In genomic region chr5:90931911-90932310, GRCm38 (mm10) we compare ENCODE assay signal across 9 mouse cellular contexts. TPM values are rescaled to one million over a fixed set of nuclear protein-coding genes. Genes with fewer than 3 reads are reported as not detected.
DNase-seq lines count a peak whose midpoint lies in the region; ATAC-seq and TF ChIP-seq lines count a peak whose summit lies in the region.
"Had no signal": no experiment of that assay in that cellular context is flagged by ENCODE, and none has a peak within 500 bp of the region (broad histone marks: within the 10 kb centered on the region; RNA-seq: fewer than 3 reads in every experiment).

No protein-coding gene starts in this region.

- peak overlapping the region; percentile 64 for H3K4me2 ChIP-seq in forebrain, embryonic 13.5 days
- peak overlapping the region; percentile 77 for H3K4me2 ChIP-seq in liver, postnatal 0 days (ENCODE audit: low read depth, low read length)

- WGBS in heart, embryonic 10.5 days = 9% methylated on average over 6 of the region's 6 CpGs
- WGBS in forebrain, embryonic 13.5 days = 2% methylated on average over 6 of the region's 6 CpGs
- WGBS in liver, postnatal 0 days (ENCODE audit: insufficient replicate concordance) = 20% methylated on average over 6 of the region's 6 CpGs

- peak overlapping the region; percentile 91 for H3K4me3 ChIP-seq in heart, embryonic 10.5 days
- H3K4me3 ChIP-seq in E14TG2a.4 (replicated peaks; ENCODE audit: low read length) = peak overlapping the region; percentile 75
- H3K4me3 ChIP-seq in forebrain, embryonic 13.5 days = peak overlapping the region; percentile 65
- H3K4me3 ChIP-seq in liver, postnatal 0 days (ENCODE audit: low read depth, low read length) = peak overlapping the region; percentile 64

- no peaks in the 10 kb centered on the region for H3K9me3 ChIP-seq in heart, embryonic 10.5 days
- H3K9me3 ChIP-seq in E14TG2a.4 (ENCODE audit: low read length) = no peaks in the 10 kb centered on the region
- H3K9me3 ChIP-seq in forebrain, embryonic 13.5 days (replicated peaks) = no peaks in the 10 kb centered on the region
- H3K9me3 ChIP-seq in liver, postnatal 0 days (ENCODE audit: low read length) = no peaks in the 10 kb centered on the region

- H3K27me3 ChIP-seq in heart, embryonic 10.5 days (ENCODE audit: insufficient read depth, poor library complexity, severe bottlenecking) = no peaks in the 10 kb centered on the region
- H3K27me3 ChIP-seq in E14TG2a.4 (ENCODE audit: insufficient read depth, low read length) = peaks cover 13% of the 10 kb centered on the region
- H3K27me3 ChIP-seq in forebrain, embryonic 13.5 days = no peaks in the 10 kb centered on the region
- no peaks in the 10 kb centered on the region for H3K27me3 ChIP-seq in liver, postnatal 0 days (ENCODE audit: insufficient read depth, low read length)

- peak overlapping the region; percentile 91 for H3K9ac ChIP-seq in forebrain, embryonic 13.5 days
- peak overlapping the region; percentile 79 for H3K9ac ChIP-seq in liver, postnatal 0 days (replicated peaks)

- H3K27ac ChIP-seq in heart, embryonic 10.5 days = peak overlapping the region; percentile 99
- peak overlapping the region; percentile 98 for H3K27ac ChIP-seq in forebrain, embryonic 13.5 days
- H3K27ac ChIP-seq in liver, postnatal 0 days (ENCODE audit: low read depth) = peak overlapping the region; percentile 80; the same call in 1 of the 2 replicates

- no peak for TF ChIP-seq CTCF in E14TG2a.4 (conservative IDR thresholded peaks at IDR 0.05; ENCODE audit: low read length)
- no peak for TF ChIP-seq CTCF in liver, postnatal 0 days (IDR thresholded peaks at IDR 0.05; ENCODE audit: low read depth)

- H3K4me1 ChIP-seq in heart, embryonic 10.5 days = peaks cover 5% of the 10 kb centered on the region
- peaks cover 6% of the 10 kb centered on the region for H3K4me1 ChIP-seq in E14TG2a.4 (replicated peaks; ENCODE audit: low read depth, low read length)
- peaks cover 14% of the 10 kb centered on the region for H3K4me1 ChIP-seq in forebrain, embryonic 13.5 days
- peaks cover 8% of the 10 kb centered on the region; the same call in 1 of the 2 replicates for H3K4me1 ChIP-seq in liver, postnatal 0 days (ENCODE audit: insufficient read depth)

- peaks cover 16% of the 10 kb centered on the region; the same call in 1 of the 2 replicates for H3K36me3 ChIP-seq in heart, embryonic 10.5 days
- H3K36me3 ChIP-seq in E14TG2a.4 (ENCODE audit: insufficient read depth, low read length) = no peaks in the 10 kb centered on the region
- peaks cover 18% of the 10 kb centered on the region for H3K36me3 ChIP-seq in forebrain, embryonic 13.5 days (ENCODE audit: poor library complexity, severe bottlenecking)
- H3K36me3 ChIP-seq in liver, postnatal 0 days (replicated peaks; ENCODE audit: insufficient read depth, low read length) = no peaks in the 10 kb centered on the region; the same call in 1 of the 2 replicates

- TF ChIP-seq EP300 in liver, postnatal 0 days (IDR thresholded peaks at IDR 0.05; ENCODE audit: low read depth) = no peak

- peak; percentile 36 for ATAC-seq in forebrain, embryonic 13.5 days
- no peak for ATAC-seq in liver, postnatal 0 days
- no peak for ATAC-seq in megakaryocyte progenitor cell, adult 5-6 weeks (replicated peaks; ENCODE audit: poor library complexity)

- intact Hi-C loops in heart, postnatal 14 days (cut with DNase I) = no loop called here

- DNase-seq in heart, embryonic 10.5 days (ENCODE audit: low spot score) = no peak
- DNase-seq in heart, postnatal 14 days = no peak
- no peak for DNase-seq in liver, postnatal 0 days
- DNase-seq in layer of hippocampus, adult 9-10 months (ENCODE audit: low spot score) = no peak
- DNase-seq in adrenal gland, adult 8-10 months = no peak

RNA-seq across cellular contexts. Expression of gene Mthfd2l, which starts 1.0 kb away (rescaled TPM):
- polyA plus RNA-seq in heart, embryonic 10.5 days (2016; fragmentation: Nextera tagmentation; extraction: Ambion mirVana) = 28.1 and 34.1 TPM in 2 replicates
- total RNA-seq in heart, postnatal 14 days (2021) = 10 to 100 TPM; 12.1 to 12.2 TPM
- polyA plus RNA-seq in forebrain, embryonic 13.5 days (2015; fragmentation: Nextera tagmentation; extraction: Ambion mirVana) = 86.5 and 97.2 TPM in 2 replicates
- polyA plus RNA-seq in liver, postnatal 0 days (2015; fragmentation: Nextera tagmentation; extraction: Ambion mirVana) = 8.3 and 9.5 TPM in 2 replicates
- 12.6 and 14.6 TPM in 2 replicates for total RNA-seq in megakaryocyte progenitor cell, adult 5-6 weeks (2015)
- total RNA-seq in megakaryocyte progenitor cell, adult 5-6 weeks (2017) = 5.8 and 10.6 TPM in 2 replicates
- total RNA-seq in adrenal gland, adult 8-10 months (2022) = 10 to 100 TPM; 15.7 to 20.5 (median 18.5) TPM
- total RNA-seq: MEL had no signal

RNA-seq across cellular contexts. Expression of gene Cxcl2, which starts 28.2 kb away (rescaled TPM):
- not detected in 2 replicates for polyA plus RNA-seq in heart, embryonic 10.5 days (2016; fragmentation: Nextera tagmentation; extraction: Ambion mirVana)
- not detected for total RNA-seq in heart, postnatal 14 days (2021)
- not detected in 2 replicates for polyA plus RNA-seq in forebrain, embryonic 13.5 days (2015; fragmentation: Nextera tagmentation; extraction: Ambion mirVana)
- polyA plus RNA-seq in liver, postnatal 0 days (2015; fragmentation: Nextera tagmentation; extraction: Ambion mirVana) = 0.13 TPM in 1 of 2 replicates, not detected in the other
- 7.3 and 32.4 TPM in 2 replicates for total RNA-seq in megakaryocyte progenitor cell, adult 5-6 weeks (2015)
- 9.4 and 27.4 TPM in 2 replicates for total RNA-seq in megakaryocyte progenitor cell, adult 5-6 weeks (2017)
- 1 to 10 TPM in 1 of 4 experiments, under 1 TPM in 3; 0.22 to 1.1 (median 0.62) TPM for total RNA-seq in adrenal gland, adult 8-10 months (2022)
- total RNA-seq: MEL had no signal

RNA-seq across cellular contexts. Expression of gene Cxcl1, which starts 40.9 kb away (rescaled TPM):
- polyA plus RNA-seq in heart, embryonic 10.5 days (2016; fragmentation: Nextera tagmentation; extraction: Ambion mirVana) = 0.24 TPM in 1 of 2 replicates, not detected in the other
- under 1 TPM; 0.36 to 0.61 TPM for total RNA-seq in heart, postnatal 14 days (2021)
- 0.19 TPM in 1 of 2 replicates, not detected in the other for polyA plus RNA-seq in forebrain, embryonic 13.5 days (2015; fragmentation: Nextera tagmentation; extraction: Ambion mirVana)
- polyA plus RNA-seq in liver, postnatal 0 days (2015; fragmentation: Nextera tagmentation; extraction: Ambion mirVana) = 2.1 and 2.2 TPM in 2 replicates
- not detected in 2 replicates for total RNA-seq in megakaryocyte progenitor cell, adult 5-6 weeks (2015)
- total RNA-seq in megakaryocyte progenitor cell, adult 5-6 weeks (2017) = not detected in 2 replicates
- 1 to 10 TPM in 1 of 4 experiments, under 1 TPM in 3; 0.49 to 2.1 (median 0.67) TPM for total RNA-seq in adrenal gland, adult 8-10 months (2022)
- total RNA-seq: MEL had no signal
